Mouse (Mus musculus) thymus, adult 2 months (tissue): Measurements from ENCODE around the gene 1810009A15Rik.

Source experiments
- CTCF ChIP-seq: fragments of 200-500 bp; IDR thresholded peaks from 2 replicates; pipeline ENCODE4 v1.5.1; 2012; ENCODE audit warnings: mild to moderate bottlenecking, control low read depth, low read length, moderate library complexity, borderline replicate concordance; ENCODE audit not compliant: control insufficient read depth, poor library complexity, insufficient read depth; ENCODE audit errors: extremely low read depth
- POLR2A ChIP-seq: fragments of 200-500 bp; IDR thresholded peaks from 2 replicates; pipeline ENCODE4 v1.6.1; 2012; ENCODE audit warnings: mild to moderate bottlenecking, low read length, control low read depth, moderate library complexity; ENCODE audit not compliant: control insufficient read depth, poor library complexity, insufficient read depth; ENCODE audit errors: extremely low read depth

- TF ChIP-seq CTCF = no peak
- no peak for TF ChIP-seq POLR2A
Measured at GRCm38 (mm10) chr19:8852236-8852928, 36.3 kb upstream of the 1810009A15Rik start.
